Mouse (Mus musculus): ENCODE data around the gene Smim24. TPM values are rescaled to one million over a fixed set of nuclear protein-coding genes. Genes with fewer than 3 reads are reported as not detected.

The Smim24 gene
- polyA plus RNA-seq, 2 experiments: 4.3 to 7.8 TPM

DNA sequence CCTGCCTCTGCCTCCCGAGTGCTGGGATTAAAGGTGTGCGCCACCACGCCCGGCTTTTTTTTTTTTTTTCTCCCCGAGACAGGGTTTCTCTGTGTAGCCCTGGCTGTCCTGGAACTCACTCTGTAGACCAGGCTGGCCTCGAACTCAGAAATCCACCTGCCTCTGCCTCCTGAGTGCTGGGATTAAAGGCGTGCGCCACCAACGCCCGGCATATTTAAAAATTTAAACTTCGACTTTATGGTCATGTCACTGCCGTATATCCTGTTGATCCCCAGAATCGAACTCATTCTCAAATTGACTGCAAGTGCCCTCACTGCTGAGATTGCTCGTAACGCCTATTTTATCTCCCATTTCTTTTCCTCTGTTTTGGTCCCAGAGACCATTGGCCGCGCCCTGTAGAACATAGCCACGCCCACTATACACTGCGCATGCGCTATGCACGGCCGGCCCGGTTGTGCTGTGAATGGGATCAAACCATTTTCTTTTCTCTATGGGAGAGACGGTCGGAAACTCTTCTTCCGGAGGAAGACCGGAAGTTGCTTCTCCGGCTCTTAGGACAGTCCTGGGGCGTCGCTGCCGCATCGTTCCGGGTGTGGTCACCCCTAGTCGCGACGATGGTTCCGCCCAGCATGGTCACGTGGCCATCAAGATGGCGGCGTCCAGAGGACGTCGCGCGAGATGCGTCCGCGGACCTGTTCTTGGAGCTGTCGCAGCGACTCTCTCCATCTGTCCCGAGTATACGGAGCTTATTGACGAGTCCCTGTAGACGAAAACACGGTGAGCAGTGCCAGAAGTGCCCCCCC is 8.8 kb upstream of the Smim24 start, which contains the start of the genes Dohh and Gm48551:
TSS of gene Dohh (plus strand) at position 627 of the 803 bp plus-strand sequence.
TSS of gene Gm48551 (plus strand) at position 665 of the 803 bp plus-strand sequence.
- TF ChIP-seq POLR2A (IDR thresholded peaks at IDR 0.05; ENCODE audit: borderline replicate concordance, extremely low read depth, insufficient read depth, insufficient read length): peak; percentile 84; the same call in 1 of the 2 replicates
- ATAC-seq (ENCODE audit: low FRiP score, low read depth) (peak; percentile 93), DNase-seq (ENCODE audit: low spot score) (peak; percentile 98)
- Histone ChIP-seq H3K4me2 (replicated peaks; ENCODE audit: low read depth, low read length, severe bottlenecking) (peak within 1 kb of the TSS; percentile 86), H3K27me3 (ENCODE audit: control insufficient read depth, insufficient read depth, low read length) (no peaks in the 10 kb centered on the region), H3K4me1 (ENCODE audit: control insufficient read depth, insufficient read depth, low read length) (peaks cover 8% of the 10 kb centered on the region), H3K9me3 (ENCODE audit: control insufficient read depth, low read length) (no peaks in the 10 kb centered on the region), H3K27ac (replicated peaks; ENCODE audit: low read depth, low read length) (peak within 1 kb of the TSS; percentile 78), H3K36me3 (ENCODE audit: control insufficient read depth, insufficient read depth, low read length) (peaks cover 34% of the 10 kb centered on the region), H3K4me3 (replicated peaks; ENCODE audit: low read length) (peak within 1 kb of the TSS; percentile 94), H3K9ac (ENCODE audit: low read depth, low read length, severe bottlenecking) (peak within 1 kb of the TSS; percentile 84)
- 6% methylated on average over 52 of the region's 54 CpGs for WGBS

DNA sequence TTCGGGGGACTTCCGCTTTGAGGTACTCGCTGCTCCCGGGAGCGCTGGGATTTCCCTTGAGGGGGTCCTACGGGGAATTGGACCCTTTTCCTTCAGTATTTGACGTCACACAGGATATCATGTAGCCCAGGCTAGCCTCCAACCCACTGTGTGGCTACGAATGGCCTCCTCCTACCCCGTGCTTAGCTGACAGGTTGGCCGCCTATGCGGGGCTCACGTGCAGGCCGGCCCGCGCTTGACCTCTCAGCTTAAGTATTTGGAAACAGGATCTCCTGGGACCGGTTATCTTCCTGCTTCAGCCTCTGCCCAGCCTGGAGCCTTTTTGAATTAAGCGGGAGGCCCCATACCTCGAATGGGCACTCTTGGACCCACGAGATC is 8.3 kb upstream of the Smim24 start:
- peak; percentile 13; the same call in 1 of the 2 replicates for ATAC-seq (ENCODE audit: low FRiP score, low read depth)
- Histone ChIP-seq H3K4me3 (replicated peaks; ENCODE audit: low read length) (peak overlapping the region; percentile 94), H3K9ac (ENCODE audit: low read depth, low read length, severe bottlenecking) (peak overlapping the region; percentile 84), H3K4me2 (replicated peaks; ENCODE audit: low read depth, low read length, severe bottlenecking) (peak overlapping the region; percentile 86), H3K36me3 (ENCODE audit: control insufficient read depth, insufficient read depth, low read length) (peaks cover 38% of the 10 kb centered on the region), H3K27ac (replicated peaks; ENCODE audit: low read depth, low read length) (peak overlapping the region; percentile 78), H3K27me3 (ENCODE audit: control insufficient read depth, insufficient read depth, low read length) (no peaks in the 10 kb centered on the region), H3K9me3 (ENCODE audit: control insufficient read depth, low read length) (no peaks in the 10 kb centered on the region), H3K4me1 (ENCODE audit: control insufficient read depth, insufficient read depth, low read length) (peaks cover 10% of the 10 kb centered on the region)
- DNase-seq (ENCODE audit: low spot score): no peak
- no peak for TF ChIP-seq POLR2A (IDR thresholded peaks at IDR 0.05; ENCODE audit: borderline replicate concordance, extremely low read depth, insufficient read depth, insufficient read length)
- 6% methylated on average over 19 of the region's 19 CpGs for WGBS

DNA sequence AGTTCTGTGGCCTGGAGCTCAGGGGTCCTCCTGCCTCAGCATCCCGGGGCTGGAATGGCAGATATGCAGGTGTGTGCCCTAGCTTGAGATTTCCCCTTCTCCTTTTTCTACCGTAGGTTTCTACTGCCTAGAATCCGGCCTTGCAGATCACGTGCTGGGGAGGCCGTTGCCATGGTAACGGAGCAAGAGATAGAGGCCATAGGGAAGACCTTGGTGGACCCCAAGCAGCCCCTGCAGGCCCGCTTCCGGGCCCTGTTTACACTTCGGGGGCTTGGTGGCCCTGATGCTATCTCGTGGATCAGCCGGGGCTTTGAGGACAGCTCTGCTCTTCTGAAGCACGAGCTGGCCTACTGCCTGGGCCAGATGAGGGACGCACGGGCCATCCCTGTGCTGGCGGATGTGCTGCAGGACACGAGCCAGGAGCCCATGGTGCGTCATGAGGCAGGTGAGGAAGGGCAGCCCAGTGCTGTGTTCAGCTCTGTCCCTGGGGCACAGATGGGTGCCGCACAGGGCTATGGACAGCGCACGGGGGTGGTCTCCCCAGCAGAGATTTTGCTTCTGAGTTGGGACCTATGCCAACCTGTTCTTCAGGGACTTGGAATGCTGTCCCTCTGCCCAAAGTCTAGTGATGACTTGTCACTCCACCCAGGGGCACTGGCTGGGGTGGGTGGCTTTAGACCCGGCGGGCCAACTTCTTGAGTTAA is 7.1 kb upstream of the Smim24 start:
- H3K27ac ChIP-seq (replicated peaks; ENCODE audit: low read depth, low read length): no peak overlapping the region
- DNase-seq (ENCODE audit: low spot score): no peak
- peak overlapping the region; percentile 86; the same call in 1 of the 2 replicates for H3K4me2 ChIP-seq (replicated peaks; ENCODE audit: low read depth, low read length, severe bottlenecking)
- no peak overlapping the region for H3K9ac ChIP-seq (ENCODE audit: low read depth, low read length, severe bottlenecking)
- H3K36me3 ChIP-seq (ENCODE audit: control insufficient read depth, insufficient read depth, low read length): peaks cover 38% of the 10 kb centered on the region
- H3K27me3 ChIP-seq (ENCODE audit: control insufficient read depth, insufficient read depth, low read length): no peaks in the 10 kb centered on the region
- H3K4me1 ChIP-seq (ENCODE audit: control insufficient read depth, insufficient read depth, low read length): peaks cover 10% of the 10 kb centered on the region
- peak overlapping the region; percentile 94; the same call in 1 of the 2 replicates for H3K4me3 ChIP-seq (replicated peaks; ENCODE audit: low read length)
- WGBS: 88% methylated on average over 19 of the region's 22 CpGs
- H3K9me3 ChIP-seq (ENCODE audit: control insufficient read depth, low read length): no peaks in the 10 kb centered on the region
- TF ChIP-seq POLR2A (IDR thresholded peaks at IDR 0.05; ENCODE audit: borderline replicate concordance, extremely low read depth, insufficient read depth, insufficient read length): no peak
- no peak for ATAC-seq (ENCODE audit: low FRiP score, low read depth)

DNA sequence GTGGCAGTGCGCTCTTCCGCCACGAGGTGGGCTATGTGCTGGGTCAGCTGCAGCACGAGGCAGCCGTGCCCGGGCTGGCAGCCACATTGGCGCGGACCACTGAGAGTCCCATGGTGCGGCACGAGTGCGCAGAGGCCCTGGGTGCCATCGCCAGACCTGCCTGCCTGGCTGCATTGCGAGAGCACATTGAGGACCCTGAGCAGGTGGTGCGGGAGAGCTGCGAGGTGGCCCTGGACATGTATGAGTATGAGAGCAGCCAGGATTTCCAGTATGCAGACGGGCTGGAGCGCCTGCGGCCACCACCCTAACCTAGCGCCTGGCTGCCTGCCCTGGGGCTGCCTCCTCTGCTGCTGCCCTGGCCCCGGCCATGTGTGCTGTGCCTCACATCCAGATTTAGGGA is 5.1 kb upstream of the Smim24 start:
- H3K4me3 ChIP-seq (replicated peaks; ENCODE audit: low read length): no peak overlapping the region
- no peak for TF ChIP-seq POLR2A (IDR thresholded peaks at IDR 0.05; ENCODE audit: borderline replicate concordance, extremely low read depth, insufficient read depth, insufficient read length)
- 95% methylated on average over 19 of the region's 20 CpGs for WGBS
- H3K36me3 ChIP-seq (ENCODE audit: control insufficient read depth, insufficient read depth, low read length): peaks cover 38% of the 10 kb centered on the region
- no peaks in the 10 kb centered on the region for H3K9me3 ChIP-seq (ENCODE audit: control insufficient read depth, low read length)
- no peaks in the 10 kb centered on the region for H3K27me3 ChIP-seq (ENCODE audit: control insufficient read depth, insufficient read depth, low read length)
- no peak overlapping the region for H3K27ac ChIP-seq (replicated peaks; ENCODE audit: low read depth, low read length)
- DNase-seq (ENCODE audit: low spot score) (no peak), ATAC-seq (ENCODE audit: low FRiP score, low read depth) (no peak)
- H3K4me2 ChIP-seq (replicated peaks; ENCODE audit: low read depth, low read length, severe bottlenecking): no peak overlapping the region
- H3K9ac ChIP-seq (ENCODE audit: low read depth, low read length, severe bottlenecking): no peak overlapping the region
- H3K4me1 ChIP-seq (ENCODE audit: control insufficient read depth, insufficient read depth, low read length): peaks cover 11% of the 10 kb centered on the region

DNA sequence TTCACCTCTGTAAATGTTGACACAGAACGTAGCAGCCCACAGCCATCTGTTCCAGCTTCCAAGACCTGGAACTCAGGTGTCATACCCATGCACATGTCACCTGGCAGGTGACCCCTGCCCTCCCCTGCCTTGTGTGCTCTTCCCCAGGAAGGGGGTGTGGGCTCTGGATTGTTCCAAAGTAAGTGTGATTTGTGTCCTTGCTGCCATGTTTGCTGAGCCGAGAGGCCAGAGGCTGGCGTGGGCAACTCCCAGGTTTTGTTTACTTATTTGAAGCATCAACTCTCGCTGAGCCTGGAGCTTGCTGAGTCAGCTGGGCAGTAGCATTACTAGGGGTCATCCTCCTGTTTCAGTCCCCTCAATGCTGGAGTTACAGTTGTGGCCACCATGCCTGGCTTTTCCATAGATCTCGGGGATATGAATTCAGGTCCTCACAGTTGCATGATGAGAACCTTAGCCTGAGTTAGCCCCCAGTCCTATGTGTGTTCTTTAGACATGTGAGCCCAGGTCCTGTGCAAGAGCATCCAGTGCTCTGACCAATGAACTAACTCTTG is 4.3 kb upstream of the Smim24 start, which contains the start of gene Gm48552:
TSS of gene Gm48552 (plus strand) at position 501 of the 551 bp plus-strand sequence.
- no peak within 1 kb of the TSS for H3K27ac ChIP-seq (replicated peaks; ENCODE audit: low read depth, low read length)
- H3K4me3 ChIP-seq (replicated peaks; ENCODE audit: low read length): no peak within 1 kb of the TSS
- H3K36me3 ChIP-seq (ENCODE audit: control insufficient read depth, insufficient read depth, low read length): peaks cover 38% of the 10 kb centered on the region
- H3K9ac ChIP-seq (ENCODE audit: low read depth, low read length, severe bottlenecking): no peak within 1 kb of the TSS
- no peaks in the 10 kb centered on the region for H3K27me3 ChIP-seq (ENCODE audit: control insufficient read depth, insufficient read depth, low read length)
- no peaks in the 10 kb centered on the region for H3K9me3 ChIP-seq (ENCODE audit: control insufficient read depth, low read length)
- no peak for TF ChIP-seq POLR2A (IDR thresholded peaks at IDR 0.05; ENCODE audit: borderline replicate concordance, extremely low read depth, insufficient read depth, insufficient read length)
- 87% methylated on average over 5 of the region's 5 CpGs for WGBS
- H3K4me2 ChIP-seq (replicated peaks; ENCODE audit: low read depth, low read length, severe bottlenecking): no peak within 1 kb of the TSS
- DNase-seq (ENCODE audit: low spot score) (no peak), ATAC-seq (ENCODE audit: low FRiP score, low read depth) (no peak)
- peaks cover 20% of the 10 kb centered on the region for H3K4me1 ChIP-seq (ENCODE audit: control insufficient read depth, insufficient read depth, low read length)
